Mouse (Mus musculus): ENCODE measurements around the gene Opcml.

DNA sequence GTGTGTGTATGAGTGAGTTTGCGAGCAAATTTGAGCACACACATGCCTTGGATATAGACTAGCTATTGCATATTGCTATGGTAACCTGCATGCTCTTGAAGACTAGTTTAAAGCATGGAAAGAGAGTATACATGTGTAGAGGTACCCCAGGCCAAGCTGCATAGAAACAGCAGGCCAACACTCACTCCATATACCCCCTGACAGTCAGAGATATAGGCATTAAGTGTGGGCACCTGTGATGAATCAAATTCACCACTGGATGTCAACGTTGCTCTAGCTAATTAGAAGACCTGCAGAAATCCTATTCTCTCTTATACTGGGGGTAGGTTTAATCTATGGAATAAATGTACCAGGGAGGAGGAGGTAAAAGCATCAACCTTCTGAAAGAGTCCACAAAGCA, 547.3 kb downstream of the Opcml start:
- TF ChIP-seq POLR2A (IDR thresholded peaks at IDR 0.05; ENCODE audit: low read depth, low read length) (no peak), CTCF (IDR thresholded peaks at IDR 0.05; ENCODE audit: extremely low read depth, insufficient read depth, insufficient read length, insufficient replicate concordance) (no peak)

Measured in spleen, adult 2 months (tissue).